Mouse (Mus musculus) hindbrain, embryonic 11.5 days (tissue): ENCODE measurements around the gene Ptbp3. TPM values are rescaled to one million over a fixed set of nuclear protein-coding genes. Genes with fewer than 3 reads are reported as not detected.

ENCODE experiments used
- ATAC-seq: fragments of 200-750 bp; cut with Nextera tagmentation; 2 replicates; pipeline ENCODE4 v1.8.0; 2017; ENCODE audit warnings: mild to moderate bottlenecking, moderate TSS enrichment, moderate library complexity; ENCODE audit not compliant: low FRiP score
- DNase-seq: peaks from one replicate; pipeline ENCODE4 v3.0.0-alpha.2; 2015; ENCODE audit warnings: low spot score
- H3K27ac ChIP-seq: fragments of 300-500 bp; sonication (generic); 2 replicates; pipeline ENCODE4 v1.5.1; 2014; ENCODE audit warnings: mild to moderate bottlenecking, low read depth, low read length
- H3K27me3 ChIP-seq: fragments of 300-500 bp; sonication (generic); 2 replicates; pipeline ENCODE4 v1.6.1; 2014; ENCODE audit warnings: mild to moderate bottlenecking, low read length, moderate library complexity, mixed read lengths; ENCODE audit not compliant: control insufficient read depth, insufficient read depth
- H3K36me3 ChIP-seq: fragments of 300-500 bp; sonication (generic); 2 replicates; pipeline ENCODE4 v1.6.1; 2014; ENCODE audit warnings: mild to moderate bottlenecking, low read length, moderate library complexity, mixed read lengths; ENCODE audit not compliant: control insufficient read depth, insufficient read depth
- H3K4me1 ChIP-seq: fragments of 300-500 bp; sonication (generic); replicated peaks from 2 replicates; pipeline ENCODE4 v1.6.1; 2014; ENCODE audit warnings: low read length, mixed read lengths; ENCODE audit not compliant: control insufficient read depth, insufficient read depth
- H3K4me2 ChIP-seq: fragments of 300-500 bp; sonication (generic); replicated peaks from 2 replicates; pipeline ENCODE4 v1.6.1; 2014; ENCODE audit warnings: mild to moderate bottlenecking, low read depth, low read length
- H3K4me3 ChIP-seq: fragments of 300-500 bp; sonication (generic); 2 replicates; pipeline ENCODE4 v1.5.1; 2014; ENCODE audit warnings: low read depth, low read length
- H3K9ac ChIP-seq: fragments of 300-500 bp; sonication (generic); 2 replicates; pipeline ENCODE4 v1.6.1; 2014; ENCODE audit warnings: low read depth, low read length
- H3K9me3 ChIP-seq: fragments of 300-500 bp; sonication (generic); 2 replicates; pipeline ENCODE4 v1.6.1; 2016; ENCODE audit warnings: low read length; ENCODE audit not compliant: control insufficient read depth
- WGBS: fragments of 180-500 bp; shearing (Covaris S2); extraction: QIAGEN DNeasy Blood & Tissue Kit; methylation state at CpG from one replicate; pipeline ENCODE4 v1.1.7; 2014; 5-methylcytosine and 5-hydroxymethylcytosine counted together
- polyA plus RNA-seq: library from polyadenylated mRNA; unstranded; fragments of >200 nt; fragmentation: Nextera tagmentation; extraction: Ambion mirVana; gene quantifications from 2 replicates; pipeline ENCODE4 v1.2.1, GENCODE M21; 2014

Ptbp3 gene
- polyA plus RNA-seq, 1 experiment from 2014 or later: 40.2 TPM

DNA sequence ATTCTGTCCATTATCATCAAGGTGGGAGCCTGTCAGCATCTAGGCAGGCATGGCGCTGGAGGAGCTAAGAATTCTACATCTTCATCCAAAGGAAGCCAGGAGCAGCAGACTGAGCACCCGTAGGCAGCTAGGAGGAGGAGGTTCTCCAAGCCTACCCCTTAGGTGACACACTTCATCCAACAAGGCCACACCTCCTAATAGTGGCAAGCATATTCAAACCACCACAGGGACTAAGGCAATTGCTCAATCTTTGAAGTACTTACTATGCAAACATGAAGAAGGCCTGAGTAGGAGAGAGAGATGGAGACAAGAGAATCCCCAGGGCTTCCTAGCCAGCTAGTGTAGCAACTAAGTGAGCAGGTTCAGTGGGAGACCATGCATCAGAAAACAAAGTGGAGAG, 58.1 kb downstream of the Ptbp3 start:
- Histone ChIP-seq H3K4me2 (no peak overlapping the region), H3K27ac (no peak overlapping the region), H3K27me3 (no peaks in the 10 kb centered on the region), H3K4me3 (no peak overlapping the region), H3K9me3 (no peaks in the 10 kb centered on the region), H3K9ac (no peak overlapping the region), H3K36me3 (no peaks in the 10 kb centered on the region), H3K4me1 (no peaks in the 10 kb centered on the region)
- WGBS: 95% methylated on average over 2 of the region's 2 CpGs
- no peak for ATAC-seq
- DNase-seq: no peak

DNA sequence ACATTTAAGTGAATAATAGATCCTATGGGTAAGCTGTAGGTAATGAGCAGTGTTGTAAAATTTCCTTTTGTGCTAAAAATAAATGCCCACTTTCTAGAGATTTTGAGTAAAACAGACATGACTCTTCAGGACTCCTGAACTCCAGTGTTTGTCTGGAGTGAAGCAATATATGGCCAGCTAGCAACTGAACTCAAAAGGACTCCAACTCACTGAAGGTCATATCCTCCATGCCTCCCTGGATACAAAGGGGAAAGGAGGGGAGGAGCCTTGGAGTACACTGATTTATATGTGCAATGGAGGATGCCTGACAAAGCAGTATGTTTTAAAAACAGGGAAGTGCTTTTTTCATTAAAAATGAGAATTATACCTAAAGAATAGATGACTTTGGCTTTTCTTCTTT, 77.9 kb downstream of the Ptbp3 start:
- no peak overlapping the region for H3K27ac ChIP-seq
- no peak overlapping the region for H3K9ac ChIP-seq
- H3K4me2 ChIP-seq: no peak overlapping the region
- DNase-seq: no peak
- H3K4me3 ChIP-seq: no peak overlapping the region
- no peaks in the 10 kb centered on the region for H3K4me1 ChIP-seq
- no peak for ATAC-seq
- H3K9me3 ChIP-seq: no peaks in the 10 kb centered on the region
- H3K36me3 ChIP-seq: no peaks in the 10 kb centered on the region
- no peaks in the 10 kb centered on the region for H3K27me3 ChIP-seq

DNA sequence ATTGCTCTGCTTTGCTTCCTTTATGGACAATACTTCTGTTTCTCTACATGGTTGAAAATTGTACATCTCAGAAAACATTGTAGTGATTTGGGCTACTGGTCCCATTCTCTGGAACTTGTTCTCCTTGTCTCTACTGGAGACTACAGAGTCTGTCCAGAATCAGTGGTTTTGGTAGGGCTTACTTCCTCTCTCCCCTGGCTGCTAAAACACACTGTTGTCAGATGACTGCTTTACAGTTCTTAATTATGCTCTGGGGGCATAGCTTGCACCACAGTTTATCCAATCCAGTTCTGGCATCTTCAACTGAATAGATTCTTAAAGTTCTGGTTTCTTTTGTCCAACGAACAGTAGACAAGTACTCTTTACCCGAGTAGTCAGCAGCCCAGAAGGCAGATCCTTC, 83.7 kb downstream of the Ptbp3 start:
- Histone ChIP-seq H3K4me1 (no peaks in the 10 kb centered on the region), H3K27ac (no peak overlapping the region), H3K27me3 (no peaks in the 10 kb centered on the region), H3K4me3 (no peak overlapping the region), H3K36me3 (no peaks in the 10 kb centered on the region), H3K4me2 (no peak overlapping the region), H3K9ac (no peak overlapping the region), H3K9me3 (no peaks in the 10 kb centered on the region)
- 76% methylated on average over 2 of the region's 2 CpGs for WGBS
- ATAC-seq: no peak
- DNase-seq: no peak

DNA sequence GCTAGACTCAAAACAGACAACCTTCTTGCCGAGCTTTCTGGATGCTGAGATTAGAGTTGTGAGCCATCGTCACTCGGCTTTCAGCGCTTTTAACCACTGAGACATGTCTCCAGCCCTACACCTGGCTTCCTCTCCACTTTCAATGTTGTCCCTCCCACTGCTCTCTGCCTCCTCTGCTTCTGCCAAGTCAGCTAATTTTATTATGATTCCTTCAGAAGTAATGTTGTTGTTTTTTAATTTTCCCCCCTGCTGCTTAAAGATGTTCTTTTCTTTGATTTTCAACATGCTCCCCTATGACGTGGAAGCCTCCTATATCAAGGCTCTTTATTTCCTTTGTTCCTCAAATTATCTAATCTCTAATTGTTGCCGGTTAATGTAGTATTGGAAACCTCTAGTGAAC, 84.5 kb downstream of the Ptbp3 start:
- Histone ChIP-seq H3K36me3 (no peaks in the 10 kb centered on the region), H3K4me3 (no peak overlapping the region), H3K27ac (no peak overlapping the region), H3K9me3 (no peaks in the 10 kb centered on the region), H3K9ac (no peak overlapping the region), H3K27me3 (no peaks in the 10 kb centered on the region), H3K4me1 (no peaks in the 10 kb centered on the region), H3K4me2 (no peak overlapping the region)
- ATAC-seq (no peak), DNase-seq (no peak)
- WGBS: 90% methylated on average over 6 of the region's 6 CpGs

DNA sequence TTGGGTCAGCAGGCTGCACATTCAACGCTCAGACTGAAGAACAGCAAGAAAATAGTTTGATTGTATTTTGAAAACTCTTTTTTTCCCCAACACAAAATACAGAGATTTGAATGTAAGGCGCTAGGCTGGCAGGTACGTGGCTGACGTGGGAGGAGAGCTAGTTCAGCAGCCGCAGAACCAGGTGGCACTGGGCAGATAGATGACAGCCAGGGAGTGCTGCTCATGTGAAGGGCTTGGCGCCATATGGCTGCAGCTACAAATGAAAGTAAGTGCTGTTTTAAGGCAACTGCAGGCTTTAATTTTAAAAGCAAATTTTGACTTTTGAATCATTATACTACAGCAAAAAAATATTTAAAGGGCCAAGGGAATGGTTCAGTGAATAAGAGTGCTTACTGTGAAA, 86.7 kb downstream of the Ptbp3 start:
- no peak for ATAC-seq
- no peaks in the 10 kb centered on the region for H3K27me3 ChIP-seq
- 85% methylated on average over 6 of the region's 6 CpGs for WGBS
- no peak for DNase-seq
- H3K36me3 ChIP-seq: no peaks in the 10 kb centered on the region
- no peaks in the 10 kb centered on the region for H3K4me1 ChIP-seq
- H3K4me3 ChIP-seq: no peak overlapping the region
- no peaks in the 10 kb centered on the region for H3K9me3 ChIP-seq
- H3K4me2 ChIP-seq: no peak overlapping the region
- no peak overlapping the region for H3K9ac ChIP-seq
- H3K27ac ChIP-seq: no peak overlapping the region

DNA sequence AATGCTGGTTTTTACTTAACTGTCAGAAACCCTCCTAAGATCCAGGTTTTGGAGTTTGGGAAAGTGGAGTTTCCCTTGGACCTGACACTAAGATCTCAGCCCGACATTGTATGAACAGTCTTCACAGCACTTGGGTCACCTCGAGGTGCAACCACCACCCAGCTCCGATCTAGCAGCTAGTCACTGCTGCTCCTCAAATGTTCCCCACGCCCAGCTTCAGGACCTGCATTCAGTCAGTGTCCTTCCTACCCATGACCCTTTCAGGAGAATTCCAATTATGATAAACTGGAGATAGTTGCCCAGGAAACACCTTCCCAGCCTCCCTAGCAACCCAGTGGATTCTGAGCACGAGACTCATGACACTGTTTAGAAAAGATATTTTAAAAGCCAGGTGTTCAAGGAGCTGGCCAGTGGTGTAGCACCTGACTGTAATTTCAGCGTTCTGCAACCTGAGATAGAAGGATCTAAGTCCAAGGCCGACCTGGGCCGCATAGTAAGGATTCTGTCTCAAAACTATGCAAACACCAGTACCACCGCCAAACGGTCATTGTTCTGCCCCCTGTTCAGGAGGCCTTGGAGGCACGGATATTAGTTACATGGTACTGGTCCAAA, 87.9 kb downstream of the Ptbp3 start:
- Histone ChIP-seq H3K4me2 (no peak overlapping the region), H3K36me3 (no peaks in the 10 kb centered on the region), H3K4me3 (no peak overlapping the region), H3K27me3 (no peaks in the 10 kb centered on the region), H3K9me3 (no peaks in the 10 kb centered on the region), H3K9ac (no peak overlapping the region), H3K4me1 (no peaks in the 10 kb centered on the region), H3K27ac (no peak overlapping the region)
- ATAC-seq: no peak
- DNase-seq: no peak
- WGBS: 84% methylated on average over 11 of the region's 11 CpGs

DNA sequence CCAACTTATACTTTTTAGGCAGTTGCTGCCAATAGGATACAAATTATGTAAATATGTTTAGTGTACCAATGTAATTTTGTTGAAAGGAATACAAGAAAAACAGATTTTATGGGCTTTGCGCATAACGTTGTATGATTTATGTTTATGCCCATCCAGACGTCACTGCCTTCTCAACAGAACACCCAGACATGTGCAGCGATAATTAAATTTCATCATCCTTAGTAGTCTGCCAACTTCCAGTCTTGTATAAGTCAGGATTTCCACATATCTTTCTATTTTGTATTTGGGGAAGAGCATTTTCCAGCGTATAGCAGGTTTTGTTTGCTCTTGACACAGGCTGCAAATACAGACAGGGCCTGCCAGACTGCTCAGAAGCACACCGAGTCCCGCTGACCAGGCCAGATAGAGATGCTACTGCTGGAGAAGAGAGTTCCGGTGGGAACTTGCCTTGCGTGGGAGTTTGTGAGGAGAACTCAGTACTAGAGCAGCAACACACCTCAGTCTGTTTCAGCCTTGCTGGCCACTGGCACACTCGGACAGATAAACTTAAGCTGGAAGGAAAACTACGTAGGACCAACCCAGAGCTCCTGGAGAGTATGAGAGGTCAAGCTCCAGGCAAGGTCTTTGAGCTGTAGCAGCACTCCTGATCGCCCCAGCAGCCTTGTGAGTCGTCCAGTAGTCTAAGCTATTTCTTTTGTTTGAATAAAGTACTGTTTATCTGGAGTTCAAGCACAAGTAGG, 89.8 kb downstream of the Ptbp3 start:
- H3K4me3 ChIP-seq: no peak overlapping the region
- H3K4me1 ChIP-seq: no peaks in the 10 kb centered on the region
- WGBS: 87% methylated on average over 13 of the region's 13 CpGs
- H3K4me2 ChIP-seq: no peak overlapping the region
- ATAC-seq (no peak), DNase-seq (no peak)
- no peaks in the 10 kb centered on the region for H3K9me3 ChIP-seq
- no peak overlapping the region for H3K27ac ChIP-seq
- no peaks in the 10 kb centered on the region for H3K27me3 ChIP-seq
- H3K36me3 ChIP-seq: no peaks in the 10 kb centered on the region
- H3K9ac ChIP-seq: no peak overlapping the region

DNA sequence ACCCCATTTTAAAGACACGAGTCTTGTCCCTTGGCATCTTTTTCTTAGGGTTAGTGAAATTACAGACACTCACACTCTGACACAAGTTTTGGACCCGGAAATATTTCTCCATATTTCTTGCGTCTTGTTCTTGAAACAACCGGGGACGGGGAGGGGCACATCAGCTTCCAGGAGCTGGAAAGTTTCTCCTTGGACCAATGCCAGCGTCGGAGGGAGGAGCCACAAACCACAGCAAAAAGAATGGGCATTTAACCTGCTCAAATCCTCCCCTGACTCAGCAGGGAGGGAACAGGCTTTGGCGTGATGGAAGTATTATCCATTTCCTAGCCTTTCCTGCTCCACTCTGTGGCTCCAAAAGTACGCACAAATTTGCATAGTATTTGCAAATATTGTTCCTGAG, 91.2 kb downstream of the Ptbp3 start:
- ATAC-seq: no peak
- Histone ChIP-seq H3K9ac (no peak overlapping the region), H3K27ac (no peak overlapping the region), H3K9me3 (no peaks in the 10 kb centered on the region), H3K4me1 (no peaks in the 10 kb centered on the region), H3K27me3 (no peaks in the 10 kb centered on the region), H3K4me2 (no peak overlapping the region), H3K36me3 (no peaks in the 10 kb centered on the region), H3K4me3 (no peak overlapping the region)
- 50% methylated on average over 9 of the region's 9 CpGs for WGBS
- no peak for DNase-seq

DNA sequence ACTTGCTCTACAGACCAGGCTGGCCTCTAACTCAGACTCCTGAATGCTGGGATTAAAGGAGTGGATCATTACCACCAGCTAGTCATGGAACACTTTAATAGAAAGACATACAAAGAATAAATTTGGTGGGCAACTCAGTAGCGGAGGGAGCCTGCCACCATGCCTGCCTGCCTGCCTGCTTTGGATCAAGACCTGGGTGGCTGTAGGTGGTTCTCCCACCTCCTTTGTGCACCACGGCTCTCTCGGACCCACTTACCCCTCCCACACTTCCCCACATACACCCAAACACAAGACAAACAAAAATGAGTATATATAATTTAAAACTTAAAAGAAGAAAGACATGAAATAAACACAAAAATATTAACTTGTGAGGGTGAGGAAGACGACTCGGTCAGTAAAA, 92.1 kb downstream of the Ptbp3 start:
- DNase-seq: no peak
- Histone ChIP-seq H3K27ac (no peak overlapping the region), H3K9me3 (no peaks in the 10 kb centered on the region), H3K4me1 (no peaks in the 10 kb centered on the region), H3K36me3 (no peaks in the 10 kb centered on the region), H3K4me2 (no peak overlapping the region), H3K4me3 (no peak overlapping the region), H3K9ac (no peak overlapping the region), H3K27me3 (no peaks in the 10 kb centered on the region)
- ATAC-seq: no peak
- WGBS: 90% methylated on average over 5 of the region's 5 CpGs
